Mouse (Mus musculus): ENCODE measurements around the gene Sgpl1. TPM values are rescaled to one million over a fixed set of nuclear protein-coding genes. Genes with fewer than 3 reads are reported as not detected.

Sgpl1 gene
- polyA plus RNA-seq, 1 experiment from 2014 or later: 163 TPM

DNA sequence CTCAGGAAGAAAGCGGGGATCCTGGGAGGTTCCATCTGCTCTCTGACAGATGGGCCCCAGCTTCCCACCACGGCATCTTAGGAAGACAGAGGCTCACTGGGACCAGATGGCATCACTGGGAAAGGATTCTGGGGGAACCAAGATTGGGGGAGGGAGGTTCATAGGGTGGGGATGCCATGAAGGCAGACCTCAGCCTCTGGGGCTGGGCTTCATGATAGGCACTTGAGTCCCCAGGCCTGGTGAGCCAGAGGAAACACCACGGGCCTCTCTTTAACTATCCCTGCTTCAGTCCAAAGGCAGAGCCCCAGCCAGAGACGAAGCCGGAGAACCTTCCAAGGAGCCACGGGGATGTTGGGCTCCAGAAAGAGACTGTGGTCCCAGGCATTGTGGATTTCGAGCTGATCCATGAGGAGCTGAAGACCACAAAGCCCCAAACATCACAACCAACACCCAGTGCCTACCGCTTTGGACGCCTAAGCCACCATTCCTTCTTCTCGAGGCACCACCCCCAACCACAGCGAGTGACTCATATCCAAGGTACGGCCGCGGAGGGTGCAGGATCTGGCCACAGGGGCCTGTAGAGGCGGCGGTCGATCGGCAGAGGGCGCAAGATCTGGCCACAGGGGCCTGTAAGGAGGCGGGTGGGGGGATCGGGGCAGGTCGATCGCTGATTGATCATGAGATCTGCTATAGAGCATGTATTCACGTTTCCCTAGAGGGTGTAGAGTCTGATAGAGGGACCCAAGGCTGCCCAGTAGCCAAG is 28.1 kb upstream of the Sgpl1 start:
- DNase-seq (ENCODE audit: low read depth, low spot score): peak; percentile 20

DNA sequence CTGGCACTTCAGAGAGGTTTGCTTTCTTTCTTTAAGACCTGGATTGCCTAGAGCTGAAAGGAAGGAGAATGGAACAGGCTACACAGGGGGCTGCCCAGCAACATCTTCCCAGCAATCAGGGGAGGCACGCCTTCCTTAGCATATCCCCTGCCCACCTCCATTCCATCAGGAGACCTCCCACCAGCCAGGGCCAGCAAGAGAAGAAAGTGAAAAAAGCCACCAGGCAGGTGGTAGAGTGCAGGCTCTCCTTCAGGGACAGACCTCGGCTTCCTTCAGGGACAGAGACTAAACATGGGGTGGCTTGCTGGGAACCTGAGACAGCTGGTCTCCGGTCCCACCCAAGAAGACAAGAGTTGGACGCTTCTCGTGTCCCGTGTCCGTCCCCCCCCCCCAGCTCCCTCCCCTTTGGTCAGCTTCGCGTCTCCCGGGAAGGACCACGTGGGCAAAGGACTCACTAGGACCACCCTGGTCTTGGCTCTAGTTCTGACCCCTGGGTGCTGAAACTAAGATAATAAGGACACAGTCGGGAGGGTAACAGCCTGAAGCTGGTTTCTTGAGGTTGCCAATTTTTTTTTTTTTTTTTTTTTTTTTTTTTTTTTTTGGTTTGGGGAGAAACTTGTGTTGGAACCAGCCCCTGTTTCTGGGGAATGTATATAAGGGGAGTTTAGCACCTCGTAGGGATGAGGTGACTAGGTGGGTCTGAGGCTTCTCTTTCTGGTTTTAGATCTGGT is 27.4 kb upstream of the Sgpl1 start:
- DNase-seq (ENCODE audit: low read depth, low spot score): no peak
- in situ Hi-C loops (cut with MboI; ENCODE audit: low pct_unique_long_range_greater_than_20kb): no loop called here

More for the DNA sequence above, 28.1 kb upstream of the Sgpl1 start:
- H3K27me3 ChIP-seq: peaks cover 5% of the 10 kb centered on the region
- POLR2A ChIA-PET: interaction anchor here (0.7 to 1.9 kb wide), 2 partner anchors 14 to 28 kb away, joined by 3 to 4 read pairs; partner anchors contain the start of gene Sgpl1
- TF ChIP-seq CTCF (IDR thresholded peaks at IDR 0.05): peak; percentile 77
- in situ Hi-C loops (cut with MboI; ENCODE audit: low pct_unique_long_range_greater_than_20kb): no loop called here
- ATAC-seq: peak; percentile 83
- CTCF ChIA-PET: interaction anchor here (0.6 to 1.4 kb wide), 3 partner anchors 10 to 254 kb away, joined by 3 to 5 read pairs (median 4); no protein-coding TSS in a partner anchor

DNA sequence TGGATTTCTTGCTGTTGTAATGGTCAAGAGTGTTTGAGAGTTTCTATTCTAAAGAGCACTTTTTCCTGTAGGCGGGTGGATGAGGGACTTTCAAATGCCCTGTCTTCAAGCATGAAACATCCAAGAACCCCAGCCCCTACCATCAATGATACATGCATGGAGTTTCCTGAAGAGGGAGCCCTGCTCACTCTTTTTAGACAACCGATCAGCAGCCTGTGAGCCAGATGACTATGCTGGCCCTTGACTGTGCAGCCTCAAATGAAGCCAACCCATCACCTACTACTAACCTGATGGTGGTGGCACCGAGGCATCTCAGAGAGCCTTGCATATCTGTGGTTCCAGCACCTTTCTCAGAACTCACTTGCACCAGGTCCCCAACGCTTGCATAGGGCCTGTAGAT is 25.0 kb upstream of the Sgpl1 start:
- ChIA-PET POLR2A (no interaction called here), CTCF (no interaction called here)
- no peak for DNase-seq (ENCODE audit: low read depth, low spot score)
- ATAC-seq: no peak
- TF ChIP-seq CTCF (IDR thresholded peaks at IDR 0.05): no peak
- no peaks in the 10 kb centered on the region for H3K27me3 ChIP-seq
- in situ Hi-C loops (cut with MboI; ENCODE audit: low pct_unique_long_range_greater_than_20kb): no loop called here

More for the DNA sequence above, 27.4 kb upstream of the Sgpl1 start:
- POLR2A ChIA-PET: interaction anchor here (0.6 to 1.9 kb wide), 4 partner anchors 14 to 160 kb away, joined by 3 to 5 read pairs (median 4); partner anchors contain the start of gene Sgpl1
- peaks cover 3% of the 10 kb centered on the region for H3K27me3 ChIP-seq
- no peak for ATAC-seq
- TF ChIP-seq CTCF (IDR thresholded peaks at IDR 0.05): no peak
- CTCF ChIA-PET: interaction anchor here (0.6 to 1.4 kb wide), 3 partner anchors 11 to 255 kb away, joined by 3 to 5 read pairs (median 4); no protein-coding TSS in a partner anchor

DNA sequence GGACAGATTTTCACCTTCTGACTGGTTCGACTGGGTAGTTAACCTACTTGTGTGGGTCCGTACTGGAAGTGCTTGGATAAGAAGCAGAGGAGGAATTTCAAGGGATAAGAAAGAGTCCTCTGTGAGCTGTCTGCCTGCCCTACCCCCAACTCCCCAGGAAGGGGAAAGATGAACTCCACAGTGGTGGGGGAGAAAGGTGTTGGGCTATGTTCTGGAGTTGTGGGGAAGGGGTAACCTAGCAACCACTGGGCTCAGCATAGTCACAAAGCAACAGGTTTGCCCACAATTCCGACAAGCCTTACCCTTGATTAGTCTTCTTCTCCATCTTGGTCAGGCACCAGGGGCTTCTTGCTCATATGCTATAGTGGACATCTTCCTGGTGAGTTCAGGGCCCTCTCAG is 24.2 kb upstream of the Sgpl1 start, which contains the start of gene Tbata:
TSS of gene Tbata (plus strand) at position 301 of the 400 bp plus-strand sequence.
- in situ Hi-C loops (cut with MboI; ENCODE audit: low pct_unique_long_range_greater_than_20kb): no loop called here
- ChIA-PET POLR2A (no interaction called here), CTCF (no interaction called here)
- no peaks in the 10 kb centered on the region for H3K27me3 ChIP-seq
- TF ChIP-seq CTCF (IDR thresholded peaks at IDR 0.05): no peak
- ATAC-seq: no peak
- DNase-seq (ENCODE audit: low read depth, low spot score): no peak

DNA sequence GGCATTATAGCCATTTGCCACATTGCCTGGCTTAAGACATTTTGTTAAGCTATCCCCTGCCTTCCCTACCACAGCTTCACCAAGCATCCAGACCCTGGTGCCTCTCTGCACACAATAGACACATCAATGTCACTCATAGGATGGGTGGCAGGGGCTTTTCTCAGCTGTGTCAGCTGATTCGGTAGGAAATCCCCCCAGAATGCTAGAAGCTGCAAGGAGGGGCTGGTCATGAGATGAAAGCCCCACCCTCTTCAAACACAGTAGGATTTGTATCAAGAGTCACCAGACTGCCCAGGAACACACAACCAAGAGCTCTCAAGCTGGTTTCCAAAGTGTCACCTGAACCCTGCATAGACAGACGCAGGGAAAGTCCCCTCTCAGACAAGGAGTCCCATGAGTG is 20.9 kb upstream of the Sgpl1 start:
- TF ChIP-seq CTCF (IDR thresholded peaks at IDR 0.05): no peak
- DNase-seq (ENCODE audit: low read depth, low spot score): no peak
- ATAC-seq: no peak
- POLR2A ChIA-PET: interaction anchor here (1.2 kb wide), 1 partner anchor 215 kb away, joined by 3 read pairs; the partner anchor contains the start of gene Pald1
- CTCF ChIA-PET: interaction anchor here (1.2 kb wide), 1 partner anchor 12 kb away, joined by 4 read pairs; no protein-coding TSS in a partner anchor
- H3K27me3 ChIP-seq: no peaks in the 10 kb centered on the region
- in situ Hi-C loops (cut with MboI; ENCODE audit: low pct_unique_long_range_greater_than_20kb): no loop called here

DNA sequence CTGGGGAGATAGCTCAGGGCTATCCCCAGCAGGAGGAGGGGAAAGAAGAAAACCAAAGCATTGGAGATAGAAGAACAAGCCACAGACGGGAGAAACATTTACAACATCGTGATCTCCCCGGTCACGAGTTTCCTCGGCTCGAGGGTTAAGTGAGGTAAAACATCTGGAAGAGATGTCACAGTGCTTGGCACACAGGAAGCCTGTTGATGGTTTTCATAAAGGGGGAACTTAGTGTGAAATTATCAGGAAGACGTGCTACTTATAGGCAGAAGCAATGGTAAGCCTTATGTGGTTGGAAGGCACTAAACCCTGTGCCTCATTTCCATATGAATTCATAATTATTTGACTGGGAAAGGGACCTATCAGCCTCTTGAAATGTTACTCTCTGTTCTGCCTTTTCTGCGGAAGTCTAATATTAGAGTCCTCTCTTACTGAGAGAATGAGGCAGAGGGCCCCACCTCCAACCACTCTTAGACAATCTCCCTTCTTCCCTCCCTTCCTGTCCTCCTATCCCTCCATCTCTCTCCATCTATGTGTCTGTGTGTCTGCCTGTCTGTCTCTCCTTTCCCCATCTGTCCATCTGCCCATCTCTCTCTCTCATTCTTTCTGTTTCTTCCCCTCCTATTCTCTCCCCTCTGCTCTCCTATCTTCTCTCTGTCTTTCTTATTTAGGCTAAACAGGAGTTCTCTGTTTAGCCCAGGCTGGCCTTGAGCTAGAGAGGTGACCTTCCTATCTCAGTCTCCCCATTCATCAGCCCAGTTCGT is 20.0 kb upstream of the Sgpl1 start:
- ATAC-seq (no peak), DNase-seq (ENCODE audit: low read depth, low spot score) (no peak)
- H3K27me3 ChIP-seq: no peaks in the 10 kb centered on the region
- no peak for TF ChIP-seq CTCF (IDR thresholded peaks at IDR 0.05)
- in situ Hi-C loops (cut with MboI; ENCODE audit: low pct_unique_long_range_greater_than_20kb): no loop called here
- ChIA-PET POLR2A (no interaction called here), CTCF (no interaction called here)

DNA sequence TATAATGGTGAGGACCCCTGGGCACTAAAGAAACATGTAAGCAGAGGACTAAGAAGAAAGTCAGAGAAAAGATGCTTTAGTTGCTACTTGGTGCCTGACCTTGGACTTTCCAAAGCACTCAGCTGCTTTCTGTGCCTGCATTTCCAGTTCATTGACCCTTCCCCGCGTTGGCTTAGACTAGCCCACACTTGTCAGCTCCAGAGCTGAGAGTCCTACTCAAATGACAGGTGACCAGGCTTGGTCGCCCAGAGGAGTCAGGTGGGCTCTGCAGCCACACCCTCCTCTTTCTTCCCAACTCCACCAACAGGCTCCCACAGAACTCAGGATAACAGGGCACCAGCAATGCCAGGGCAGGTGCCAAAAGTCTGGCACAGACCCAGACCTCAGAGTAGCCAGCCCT is 14.9 kb upstream of the Sgpl1 start:
- H3K27me3 ChIP-seq: no peaks in the 10 kb centered on the region

DNA sequence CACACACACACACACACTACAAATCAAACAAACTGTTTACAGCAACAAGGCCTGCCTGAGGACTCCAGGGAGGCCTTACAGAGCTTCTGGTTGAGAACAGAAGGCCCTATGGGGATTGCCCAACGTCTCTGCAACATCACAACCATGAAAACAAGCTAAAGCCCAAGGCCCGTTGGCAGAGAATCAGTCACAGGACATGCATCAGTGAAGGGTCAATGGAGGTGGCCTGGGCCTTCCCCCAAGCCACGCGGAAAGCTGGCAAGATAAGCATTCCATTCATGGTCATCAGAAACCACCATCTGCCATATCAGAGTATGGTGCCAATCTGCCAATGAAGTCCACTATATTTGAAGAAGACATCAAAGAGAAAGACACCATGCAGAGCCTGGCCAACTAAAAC is 13.2 kb upstream of the Sgpl1 start:
- no peak for ATAC-seq
- no peak for DNase-seq (ENCODE audit: low read depth, low spot score)
- no peaks in the 10 kb centered on the region for H3K27me3 ChIP-seq
- in situ Hi-C loops (cut with MboI; ENCODE audit: low pct_unique_long_range_greater_than_20kb): no loop called here
- POLR2A ChIA-PET: no interaction called here
- CTCF ChIA-PET: interaction anchor here (1.0 to 1.1 kb wide), 2 partner anchors 13 kb away, joined by 3 read pairs; partner anchors contain the start of gene Sgpl1
- TF ChIP-seq CTCF (IDR thresholded peaks at IDR 0.05): no peak

More for the DNA sequence above, 14.9 kb upstream of the Sgpl1 start:
- CTCF ChIA-PET: no interaction called here
- in situ Hi-C loops (cut with MboI; ENCODE audit: low pct_unique_long_range_greater_than_20kb): no loop called here
- DNase-seq (ENCODE audit: low read depth, low spot score): no peak
- no peak for TF ChIP-seq CTCF (IDR thresholded peaks at IDR 0.05)
- no peak for ATAC-seq
- POLR2A ChIA-PET: interaction anchor here (0.6 to 0.7 kb wide), 2 partner anchors 9 to 133 kb away, joined by 3 read pairs; no protein-coding TSS in a partner anchor

DNA sequence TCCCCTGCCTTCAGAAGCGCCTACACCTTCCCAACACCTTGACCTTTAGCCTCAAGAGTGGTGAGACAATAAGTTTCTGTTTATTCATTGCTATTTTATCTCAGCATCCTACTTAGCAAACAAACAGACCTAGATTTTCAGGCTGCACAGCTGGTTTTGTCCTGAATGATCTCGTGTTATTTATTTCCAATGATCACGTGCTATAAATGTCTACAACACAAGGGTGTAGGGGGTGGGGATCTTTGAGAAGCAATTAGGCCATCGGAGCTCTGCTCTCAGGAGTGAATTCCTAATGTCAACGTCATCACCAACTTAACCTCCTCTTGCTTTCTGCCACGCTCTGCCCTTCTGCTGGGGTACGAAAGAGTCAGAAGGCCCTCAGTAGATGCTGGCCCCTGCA is 12.6 kb upstream of the Sgpl1 start:
- CTCF ChIA-PET: no interaction called here
- in situ Hi-C loops (cut with MboI; ENCODE audit: low pct_unique_long_range_greater_than_20kb): no loop called here
- POLR2A ChIA-PET: no interaction called here
- no peak for TF ChIP-seq CTCF (IDR thresholded peaks at IDR 0.05)
- H3K27me3 ChIP-seq: no peaks in the 10 kb centered on the region
- DNase-seq (ENCODE audit: low read depth, low spot score): no peak
- no peak for ATAC-seq

DNA sequence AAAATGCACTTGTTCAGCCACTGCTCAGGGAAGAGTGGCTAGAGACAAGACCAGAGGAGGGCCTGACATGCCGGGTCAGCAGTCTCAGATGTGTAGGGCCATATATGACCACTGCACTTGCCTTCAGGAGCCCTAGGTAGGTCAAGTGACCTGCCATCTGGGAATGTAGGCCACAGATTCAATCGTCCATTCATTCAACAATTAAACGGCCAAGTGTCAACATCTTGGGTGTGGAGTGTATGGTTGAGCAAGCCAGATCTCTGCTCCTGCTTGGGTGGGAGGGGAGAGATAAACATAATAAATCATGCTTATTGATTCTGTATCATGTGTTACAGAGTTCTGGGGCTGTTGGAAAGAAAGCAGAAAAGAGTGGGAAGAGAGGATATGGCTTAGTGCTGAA is 11.1 kb upstream of the Sgpl1 start:
- TF ChIP-seq CTCF (IDR thresholded peaks at IDR 0.05): no peak
- ATAC-seq: no peak
- POLR2A ChIA-PET: no interaction called here

More for the DNA sequence above, 11.1 kb upstream of the Sgpl1 start:
- in situ Hi-C loops (cut with MboI; ENCODE audit: low pct_unique_long_range_greater_than_20kb): no loop called here
- H3K27me3 ChIP-seq: no peaks in the 10 kb centered on the region
- DNase-seq (ENCODE audit: low read depth, low spot score): no peak
- CTCF ChIA-PET: no interaction called here

Measured in Patski (cell line).